Mouse (Mus musculus) hindbrain, embryonic 10.5 days (tissue): ENCODE results near the gene Wdr73. TPM values are rescaled to one million over a fixed set of nuclear protein-coding genes. Genes with fewer than 3 reads are reported as not detected.

Source experiments
- DNase-seq: peaks from one replicate; pipeline ENCODE4 v3.0.0-alpha.2; 2017; ENCODE audit warnings: low spot score
- H3K27ac ChIP-seq: fragments of 300-500 bp; sonication (generic); 2 replicates; pipeline ENCODE4 v1.5.1; 2016; ENCODE audit warnings: mild to moderate bottlenecking, moderate library complexity
- H3K27me3 ChIP-seq: fragments of 300-500 bp; sonication (generic); 2 replicates; pipeline ENCODE4 v1.6.1; 2016; ENCODE audit warnings: mild to moderate bottlenecking; ENCODE audit not compliant: poor library complexity, insufficient read depth, severe bottlenecking
- H3K36me3 ChIP-seq: fragments of 300-500 bp; sonication (generic); 2 replicates; pipeline ENCODE4 v1.6.1; 2016; ENCODE audit warnings: mild to moderate bottlenecking, moderate library complexity
- H3K4me1 ChIP-seq: fragments of 300-500 bp; sonication (generic); replicated peaks from 2 replicates; pipeline ENCODE4 v1.6.1; 2016; ENCODE audit warnings: mild to moderate bottlenecking
- H3K4me3 ChIP-seq: fragments of 300-500 bp; sonication (generic); 2 replicates; pipeline ENCODE4 v1.5.1; 2016; ENCODE audit warnings: mild to moderate bottlenecking, moderate library complexity
- H3K9me3 ChIP-seq: fragments of 300-500 bp; sonication (generic); 2 replicates; pipeline ENCODE4 v1.6.1; 2016; ENCODE audit warnings: mild to moderate bottlenecking, moderate library complexity
- WGBS: fragments of 180-500 bp; shearing (Covaris S2); methylation state at CpG from one replicate; pipeline ENCODE4 v1.1.7; 2016; 5-methylcytosine and 5-hydroxymethylcytosine counted together
- polyA plus RNA-seq: library from polyadenylated mRNA; unstranded; fragments of >200 nt; fragmentation: Nextera tagmentation; extraction: Ambion mirVana; gene quantifications from 2 replicates; pipeline ENCODE4 v1.2.1, GENCODE M21; 2016

Wdr73 gene
- polyA plus RNA-seq, 1 experiment from 2014 or later = 48.4 TPM

DNA sequence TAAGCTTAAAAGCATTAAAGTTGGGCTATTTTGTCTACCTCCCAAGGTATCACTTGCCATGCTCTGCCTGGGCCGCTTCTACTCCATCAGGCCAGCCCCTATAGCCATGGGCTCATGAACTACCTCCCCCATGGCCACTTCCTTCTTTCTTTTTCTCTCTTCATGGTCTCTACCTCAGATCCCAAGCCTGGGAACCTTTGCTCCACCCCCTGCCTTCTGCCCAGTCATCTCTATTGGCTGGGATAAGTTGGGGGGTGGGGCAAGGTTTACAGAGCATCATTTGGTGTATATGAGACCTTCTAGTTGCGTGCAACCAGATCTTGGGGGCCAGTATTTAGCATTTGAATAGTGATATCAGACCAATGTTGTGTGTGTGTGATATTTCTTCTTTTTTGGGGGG lies 38.6 kb downstream of the Wdr73 start:
- no peak overlapping the region for H3K27ac ChIP-seq
- no peaks in the 10 kb centered on the region for H3K27me3 ChIP-seq
- peaks cover 47% of the 10 kb centered on the region for H3K36me3 ChIP-seq
- no peaks in the 10 kb centered on the region for H3K9me3 ChIP-seq
- 80% methylated on average over 2 of the region's 2 CpGs for WGBS
- H3K4me3 ChIP-seq = 0 out of 2 replicates have a peak overlapping the region, but pooled peaks have one; percentile 9
- peaks cover 43% of the 10 kb centered on the region for H3K4me1 ChIP-seq
- DNase-seq = no peak

DNA sequence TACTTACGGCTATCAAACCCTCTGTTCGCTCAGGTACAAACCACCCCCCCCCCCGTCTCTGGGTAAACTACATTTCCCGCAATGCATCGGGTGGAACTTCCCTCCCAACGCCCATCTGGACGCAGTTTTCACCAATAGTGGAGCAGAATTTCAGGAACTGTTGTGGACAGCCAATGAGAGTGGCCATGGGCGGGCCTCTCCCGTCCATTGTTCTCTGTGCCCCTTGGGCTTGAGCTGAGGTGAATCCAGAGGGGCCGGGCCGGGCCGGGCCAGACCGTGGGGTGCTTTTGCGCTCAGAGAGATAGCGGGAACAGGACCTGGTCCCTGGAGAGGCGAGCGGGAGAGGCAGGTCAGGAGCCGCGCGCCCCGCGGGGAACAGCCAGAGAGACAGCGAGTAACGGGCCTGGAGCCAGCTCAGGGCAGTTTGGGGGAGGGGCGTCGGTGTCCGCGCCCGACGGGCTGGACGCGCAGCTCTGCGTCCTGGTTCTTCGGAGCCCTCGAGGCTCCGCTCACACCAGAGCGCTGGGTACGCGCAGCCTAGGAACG lies 40.3 kb downstream of the Wdr73 start, which contains the start of gene Zscan2:
Zscan2 (plus strand) TSS at position 192 of the 546 bp plus-strand sequence.
- Histone ChIP-seq H3K27ac (peak within 1 kb of the TSS; percentile 98), H3K36me3 (peaks cover 30% of the 10 kb centered on the region), H3K9me3 (no peaks in the 10 kb centered on the region), H3K4me1 (peaks cover 43% of the 10 kb centered on the region), H3K27me3 (no peaks in the 10 kb centered on the region), H3K4me3 (peak within 1 kb of the TSS; percentile 83)
- under 1% methylated on average over 40 of the region's 40 CpGs for WGBS
- DNase-seq = peak; percentile 96

DNA sequence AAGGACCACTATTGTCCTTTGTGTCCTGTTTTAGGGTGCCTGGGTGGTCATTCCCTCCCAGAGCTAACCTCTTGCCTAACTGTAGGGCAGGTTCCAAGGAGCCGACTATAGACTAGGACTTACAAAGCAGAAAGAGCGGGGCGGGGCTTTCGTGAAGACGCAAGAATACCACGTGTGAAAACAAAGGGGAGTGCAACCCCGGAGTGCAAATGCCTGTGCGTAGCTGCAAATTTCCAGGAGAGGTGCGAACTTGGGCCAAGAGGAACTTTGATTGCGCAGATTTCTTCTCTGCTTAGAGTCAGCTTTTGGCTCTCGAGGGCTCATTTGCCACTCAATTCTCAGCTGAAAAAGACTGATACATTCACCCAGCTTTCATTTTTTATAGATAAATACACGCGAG lies 40.8 kb downstream of the Wdr73 start:
- Histone ChIP-seq H3K27ac (peak overlapping the region; percentile 98), H3K36me3 (peaks cover 24% of the 10 kb centered on the region), H3K9me3 (no peaks in the 10 kb centered on the region), H3K4me1 (peaks cover 42% of the 10 kb centered on the region), H3K4me3 (peak overlapping the region; percentile 83), H3K27me3 (no peaks in the 10 kb centered on the region)
- WGBS = 1% methylated on average over 13 of the region's 13 CpGs
- DNase-seq = peak; percentile 60

DNA sequence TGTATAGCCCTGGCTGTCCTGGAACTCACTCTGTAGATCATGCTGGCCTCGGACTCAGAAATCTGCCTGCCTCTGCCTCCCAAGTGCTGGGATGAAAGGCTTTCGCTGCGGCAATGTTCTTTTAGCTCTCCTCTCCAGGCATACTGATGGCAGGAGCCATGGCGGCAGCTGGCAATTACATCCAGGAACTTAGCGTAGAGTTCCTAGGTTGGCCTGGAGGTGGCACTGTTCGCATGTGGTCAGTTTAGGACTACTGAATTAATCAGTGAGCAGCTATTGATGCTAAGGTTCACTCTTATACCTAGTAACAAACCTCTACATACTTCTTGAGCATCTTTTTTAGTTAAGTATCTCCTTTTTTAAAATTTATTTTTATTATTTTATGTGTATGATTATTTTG lies 43.9 kb downstream of the Wdr73 start:
- Histone ChIP-seq H3K27ac (no peak overlapping the region), H3K36me3 (no peaks in the 10 kb centered on the region), H3K27me3 (no peaks in the 10 kb centered on the region), H3K4me1 (peaks cover 18% of the 10 kb centered on the region), H3K9me3 (no peaks in the 10 kb centered on the region), H3K4me3 (no peak overlapping the region)
- DNase-seq = peak; percentile 77
- 32% methylated on average over 6 of the region's 6 CpGs for WGBS

DNA sequence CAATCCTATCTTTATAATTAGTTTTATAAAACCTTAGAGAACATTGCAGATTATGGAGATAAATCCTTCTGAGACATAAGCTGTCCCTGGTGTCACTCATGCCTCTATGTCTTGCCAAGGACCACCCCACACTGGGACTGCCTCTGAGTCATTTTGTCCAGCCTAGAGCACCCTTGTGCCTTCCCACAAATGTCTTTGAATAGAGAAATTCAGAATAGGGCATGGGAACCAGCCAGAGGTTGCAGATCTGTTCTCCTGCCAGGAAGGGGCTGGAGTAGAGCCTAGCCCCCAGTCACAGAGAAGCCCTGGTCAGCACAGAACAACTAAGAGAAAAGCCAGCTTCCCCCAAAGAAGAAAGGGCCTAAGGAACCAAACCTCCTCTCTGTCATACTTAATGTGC lies 45.8 kb downstream of the Wdr73 start:
- Histone ChIP-seq H3K9me3 (no peaks in the 10 kb centered on the region), H3K36me3 (no peaks in the 10 kb centered on the region), H3K27ac (no peak overlapping the region), H3K27me3 (no peaks in the 10 kb centered on the region), H3K4me1 (peaks cover 6% of the 10 kb centered on the region; the same call in 1 of the 2 replicates), H3K4me3 (no peak overlapping the region)
- no peak for DNase-seq

DNA sequence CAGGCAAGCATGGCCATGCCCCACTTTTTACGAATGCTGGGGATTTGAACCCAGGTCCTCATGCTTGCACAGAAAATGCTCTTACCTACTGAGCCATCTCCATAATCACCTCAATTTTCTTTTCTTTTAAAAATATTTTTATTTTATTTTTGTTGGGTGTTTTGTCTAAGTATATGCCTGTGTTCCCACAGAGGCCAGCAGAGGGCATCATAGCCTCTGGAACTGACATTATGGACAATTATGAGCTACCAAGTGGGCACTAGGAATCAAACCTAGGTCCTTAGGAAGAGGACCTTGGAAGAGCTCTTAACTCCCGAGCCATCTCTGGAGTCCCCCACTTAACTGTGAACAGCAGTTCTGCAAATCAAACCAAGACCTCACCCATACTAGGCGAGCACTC lies 47.9 kb downstream of the Wdr73 start:
- 93% methylated on average over 3 of the region's 3 CpGs for WGBS
- no peak for DNase-seq
- no peak overlapping the region for H3K4me3 ChIP-seq

DNA sequence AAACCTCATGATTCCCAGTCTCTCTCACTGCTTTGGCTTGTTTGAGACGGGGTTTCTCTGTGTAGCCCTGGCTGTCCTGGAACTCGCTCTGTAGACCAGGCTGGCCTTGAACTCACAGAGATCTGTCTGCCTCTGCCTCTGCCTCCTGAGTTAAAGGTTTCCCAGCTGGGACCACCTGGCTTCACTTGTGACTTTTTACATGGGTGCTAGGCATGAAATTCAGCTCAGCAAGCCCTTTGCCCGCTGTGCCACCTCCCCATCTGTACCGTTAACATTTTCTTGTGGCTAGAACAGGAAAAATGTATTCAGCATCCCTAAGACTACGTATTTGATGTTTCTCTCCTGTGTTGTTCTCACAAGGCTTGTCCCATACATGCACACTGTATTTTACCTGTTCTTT lies 50.5 kb downstream of the Wdr73 start:
- no peaks in the 10 kb centered on the region for H3K27me3 ChIP-seq
- H3K9me3 ChIP-seq = no peaks in the 10 kb centered on the region
- no peaks in the 10 kb centered on the region for H3K4me1 ChIP-seq
- H3K36me3 ChIP-seq = no peaks in the 10 kb centered on the region
- H3K4me3 ChIP-seq = no peak overlapping the region
- WGBS = 85% methylated on average over 5 of the region's 5 CpGs
- H3K27ac ChIP-seq = no peak overlapping the region
- no peak for DNase-seq

More for the DNA sequence above, 47.9 kb downstream of the Wdr73 start:
- H3K27me3 ChIP-seq = no peaks in the 10 kb centered on the region
- no peaks in the 10 kb centered on the region for H3K9me3 ChIP-seq
- no peaks in the 10 kb centered on the region for H3K36me3 ChIP-seq
- no peaks in the 10 kb centered on the region for H3K4me1 ChIP-seq
- no peak overlapping the region for H3K27ac ChIP-seq

DNA sequence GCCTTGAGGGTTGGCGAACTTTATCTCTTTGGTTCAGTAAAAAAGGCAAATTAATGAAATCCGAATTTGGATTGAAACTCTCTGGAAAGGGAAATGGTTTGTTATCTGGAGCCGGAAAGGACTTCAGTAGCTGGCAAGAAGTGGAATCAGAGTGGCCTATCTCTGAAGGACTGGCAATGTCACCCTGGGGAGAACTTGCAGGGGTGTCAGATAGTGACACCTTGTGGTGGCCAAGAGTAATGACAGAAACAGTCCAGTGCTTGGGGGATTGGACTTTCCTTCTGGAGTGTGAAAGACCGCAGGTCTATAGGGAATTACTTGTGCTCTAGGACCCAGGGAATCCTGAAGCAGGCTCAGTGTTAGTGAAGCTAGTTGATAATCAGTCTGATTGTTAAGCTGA lies 51.4 kb downstream of the Wdr73 start:
- Histone ChIP-seq H3K9me3 (no peaks in the 10 kb centered on the region), H3K36me3 (no peaks in the 10 kb centered on the region), H3K4me1 (no peaks in the 10 kb centered on the region), H3K27me3 (no peaks in the 10 kb centered on the region), H3K4me3 (no peak overlapping the region), H3K27ac (no peak overlapping the region)
- DNase-seq = peak; percentile 45
- WGBS = 33% methylated on average over 4 of the region's 4 CpGs

DNA sequence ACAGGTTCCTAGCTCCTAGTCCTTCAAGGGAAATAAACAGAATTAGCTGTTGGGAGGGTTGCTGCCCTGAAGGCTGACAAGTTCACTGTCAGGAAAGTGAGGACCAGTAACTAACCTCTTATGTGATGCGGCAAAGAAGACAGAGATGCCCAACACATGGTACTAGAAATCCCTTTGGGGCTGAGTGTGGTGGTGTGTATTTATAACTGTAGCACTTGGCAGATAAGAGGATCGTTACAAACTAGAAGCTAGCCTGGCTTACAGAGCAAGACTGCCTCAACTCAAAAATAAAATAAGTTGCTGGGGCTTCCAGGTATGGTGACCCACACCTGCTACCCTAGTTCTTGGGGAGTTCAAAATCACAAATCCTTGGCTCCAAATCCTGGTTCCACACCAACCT lies 51.8 kb downstream of the Wdr73 start:
- WGBS = 86% methylated on average over 2 of the region's 2 CpGs

DNA sequence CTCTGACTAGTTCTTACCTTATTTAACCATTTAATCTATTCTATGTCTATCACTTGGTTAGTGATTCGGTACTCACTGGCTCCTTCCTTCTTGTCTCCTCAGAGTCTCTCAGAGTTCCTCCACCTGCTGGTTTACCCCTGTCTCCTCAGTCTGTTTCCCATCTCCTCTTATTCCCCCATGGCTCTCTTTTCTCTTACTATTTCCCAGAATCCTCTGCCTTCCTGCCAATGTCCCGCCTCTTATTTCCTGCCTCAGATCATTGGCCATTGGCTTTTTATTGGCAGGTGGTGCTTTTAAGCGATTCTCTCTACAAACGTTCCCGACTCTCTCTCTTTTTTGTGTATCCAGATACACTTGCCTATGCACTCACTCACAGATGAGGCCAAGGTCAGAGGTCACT lies 54.4 kb downstream of the Wdr73 start:
- DNase-seq = no peak
- Histone ChIP-seq H3K36me3 (no peaks in the 10 kb centered on the region), H3K4me3 (no peak overlapping the region), H3K27me3 (no peaks in the 10 kb centered on the region), H3K4me1 (no peaks in the 10 kb centered on the region), H3K9me3 (no peaks in the 10 kb centered on the region), H3K27ac (no peak overlapping the region)
- WGBS = 91% methylated on average over 5 of the region's 5 CpGs

More for the DNA sequence above, 51.8 kb downstream of the Wdr73 start:
- Histone ChIP-seq H3K4me1 (no peaks in the 10 kb centered on the region), H3K27ac (no peak overlapping the region), H3K27me3 (no peaks in the 10 kb centered on the region), H3K9me3 (no peaks in the 10 kb centered on the region), H3K36me3 (no peaks in the 10 kb centered on the region), H3K4me3 (no peak overlapping the region)
- no peak for DNase-seq

DNA sequence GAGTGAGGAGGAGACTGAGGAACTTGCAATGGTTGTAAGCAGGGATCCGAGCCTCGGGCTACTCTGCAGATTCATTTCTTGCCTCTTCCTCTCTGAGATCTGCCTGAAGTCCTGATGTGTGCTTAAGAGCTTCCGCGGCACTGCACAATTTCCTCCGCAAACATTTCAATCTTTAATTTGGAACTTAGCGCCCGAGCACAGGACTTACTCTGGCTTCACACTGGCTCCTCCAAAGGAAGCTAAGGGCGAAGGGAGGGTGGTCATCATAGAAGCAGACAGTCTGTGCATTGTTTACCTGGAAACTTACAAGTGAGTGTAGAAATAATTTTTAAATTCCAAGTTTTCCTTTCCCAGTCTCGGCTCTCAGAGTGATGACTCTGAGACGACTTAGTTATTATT lies 54.8 kb downstream of the Wdr73 start:
- no peak for DNase-seq
- H3K4me1 ChIP-seq = no peaks in the 10 kb centered on the region
- no peak overlapping the region for H3K4me3 ChIP-seq
- 92% methylated on average over 10 of the region's 10 CpGs for WGBS
- H3K9me3 ChIP-seq = no peaks in the 10 kb centered on the region
- no peak overlapping the region; the same call in 1 of the 2 replicates for H3K27ac ChIP-seq
- no peaks in the 10 kb centered on the region for H3K27me3 ChIP-seq
- H3K36me3 ChIP-seq = no peaks in the 10 kb centered on the region

DNA sequence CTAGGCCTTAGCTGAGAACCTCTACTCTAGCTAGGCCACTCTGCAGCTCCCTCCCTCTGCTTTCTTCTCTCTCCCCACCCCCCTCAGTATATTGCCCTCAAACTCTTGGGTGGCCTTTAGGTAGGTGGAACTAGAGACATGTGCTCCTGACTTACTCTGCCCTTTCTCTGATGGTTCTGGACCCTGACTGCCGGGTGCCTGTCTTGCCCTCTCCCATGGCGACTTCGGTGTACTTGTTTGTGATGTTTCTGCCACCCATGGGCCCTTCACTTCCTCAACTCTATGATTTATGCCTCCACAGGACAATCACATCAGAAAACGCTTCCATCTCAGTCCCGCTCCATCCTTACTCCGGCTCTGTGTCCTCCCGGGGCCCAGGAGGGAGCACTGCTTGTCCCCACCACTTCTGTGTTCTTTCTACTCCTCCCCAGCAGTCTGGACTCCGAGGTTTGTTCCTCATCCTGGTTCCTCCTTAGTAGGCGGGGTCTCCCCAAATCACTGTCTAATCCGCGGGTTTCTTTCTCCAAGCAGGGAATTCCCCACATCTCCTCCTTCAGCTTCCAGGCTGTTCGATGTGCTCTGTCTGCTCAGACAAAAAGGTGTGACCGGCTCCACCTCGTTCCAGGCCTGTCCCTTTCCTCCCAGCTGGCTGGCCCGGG lies 55.3 kb downstream of the Wdr73 start:
- 78% methylated on average over 15 of the region's 15 CpGs for WGBS
- H3K4me1 ChIP-seq = no peaks in the 10 kb centered on the region
- H3K27me3 ChIP-seq = no peaks in the 10 kb centered on the region
- H3K36me3 ChIP-seq = no peaks in the 10 kb centered on the region
- H3K4me3 ChIP-seq = no peak overlapping the region
- no peak overlapping the region; the same call in 1 of the 2 replicates for H3K27ac ChIP-seq
- H3K9me3 ChIP-seq = no peaks in the 10 kb centered on the region
- no peak for DNase-seq

DNA sequence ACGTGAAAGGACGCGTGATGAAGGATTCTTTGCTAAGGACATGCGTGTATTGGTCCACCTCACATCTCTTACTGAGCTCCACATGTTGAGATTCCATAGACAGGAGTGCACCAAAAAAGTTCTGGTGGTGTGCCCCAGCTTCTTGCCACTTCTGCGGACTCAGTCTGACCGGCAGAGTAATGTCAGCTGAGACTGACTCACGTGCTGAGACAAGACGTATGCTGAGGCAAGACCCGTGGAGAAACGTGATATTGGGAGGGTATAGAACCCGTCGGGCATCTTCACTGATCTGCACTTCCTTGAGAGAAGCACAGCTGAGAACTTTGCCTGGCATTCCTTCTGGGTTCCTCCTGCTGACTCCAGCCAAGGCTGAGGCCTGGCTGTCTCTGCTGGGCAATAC lies 56.4 kb downstream of the Wdr73 start:
- no peaks in the 10 kb centered on the region for H3K27me3 ChIP-seq
- no peaks in the 10 kb centered on the region for H3K9me3 ChIP-seq
- H3K4me1 ChIP-seq = no peaks in the 10 kb centered on the region
- WGBS = 93% methylated on average over 12 of the region's 12 CpGs
- H3K4me3 ChIP-seq = no peak overlapping the region
- DNase-seq = no peak
- no peak overlapping the region for H3K27ac ChIP-seq
- no peaks in the 10 kb centered on the region for H3K36me3 ChIP-seq
